Mouse (Mus musculus): ENCODE data around the gene Crispld2.

DNA sequence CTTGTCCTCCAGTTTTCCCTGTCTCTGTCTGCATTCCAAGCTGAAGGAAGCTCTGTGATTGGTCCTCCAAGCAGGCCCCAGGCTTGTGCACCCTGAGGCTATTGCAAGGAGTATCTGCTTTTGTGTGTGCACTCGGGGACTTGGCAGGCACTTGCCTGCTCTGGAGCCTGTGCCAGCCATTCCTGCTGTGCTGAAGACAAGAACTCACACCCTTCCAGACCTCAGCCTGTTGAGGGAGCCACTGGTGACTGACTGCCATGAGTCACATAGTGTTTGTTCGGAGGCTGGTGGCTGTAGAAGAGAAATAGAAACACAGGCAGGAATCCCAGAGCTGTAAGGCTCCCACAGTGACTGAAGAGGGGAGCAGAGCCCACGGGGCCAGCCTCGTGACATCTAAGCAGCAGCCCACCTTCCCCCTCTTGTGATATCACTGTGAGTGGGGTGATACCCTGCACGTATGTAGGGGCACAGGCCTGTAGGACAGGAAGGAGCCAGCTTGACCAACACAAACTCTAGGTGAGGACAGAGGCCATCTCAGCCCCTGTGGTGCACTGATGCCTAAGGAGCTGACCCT lies 31.6 kb upstream of the Crispld2 start:
- TF ChIP-seq CTCF (IDR thresholded peaks at IDR 0.05; ENCODE audit: borderline replicate concordance, extremely low read depth, insufficient read depth, insufficient read length), result no peak
- TF ChIP-seq POLR2A (IDR thresholded peaks at IDR 0.05; ENCODE audit: borderline replicate concordance, extremely low read depth, insufficient read depth, insufficient read length, poor library complexity, severe bottlenecking), result no peak
